Mouse (Mus musculus) macrophage (primary cell): ENCODE measurements around the gene Hdhd5. TPM values are rescaled to one million over a fixed set of nuclear protein-coding genes. Genes with fewer than 3 reads are reported as not detected.

Experiments used
- H3K27ac ChIP-seq: fragments of 350-480 bp; formaldehyde crosslinking; 2 replicates; pipeline ENCODE4 v1.9.0; 2021
- H3K36me3 ChIP-seq: fragments of 350-480 bp; formaldehyde crosslinking; 2 replicates; pipeline ENCODE4 v1.9.0; 2021; ENCODE audit errors: inconsistent target
- H3K4me3 ChIP-seq: fragments of 350-480 bp; formaldehyde crosslinking; 2 replicates; pipeline ENCODE4 v1.9.0; 2021; ENCODE audit errors: inconsistent target
- H3K79me2 ChIP-seq: fragments of 350-480 bp; formaldehyde crosslinking; 2 replicates; pipeline ENCODE4 v1.9.0; 2021; ENCODE audit errors: inconsistent target
- WGBS: methylation state at CpG from one replicate; pipeline ENCODE4 v1.1.7; 2026; ENCODE audit warnings: inconsistent platforms; ENCODE audit not compliant: missing documents; 5-methylcytosine and 5-hydroxymethylcytosine counted together
- polyA plus RNA-seq: library from polyadenylated mRNA; stranded (reverse); fragments of 250-400 nt; gene quantifications from 3 replicates; pipeline ENCODE4 v1.2.4, GENCODE M21; 2018; ENCODE audit warnings: inconsistent platforms
- total RNA-seq, 78 experiments: library from RNA; depleted of rRNA; stranded (reverse); fragments of 250-400 nt; gene quantifications; 1 replicate in 9 of 78; 2 replicates in 24 of 78; 3 replicates in 43 of 78; 4 replicates in 2 of 78; pipeline ENCODE4 v1.2.4; 2018; ENCODE audit warnings: inconsistent platforms in 56 of 78

Hdhd5 gene
- total RNA-seq (2018; cell fraction: chromatin; rRNA removed) = 10 to 100 TPM; 14.5 to 56.9 (median 34.4) TPM
- 1 to 10 TPM; 1.8 to 7.5 (median 4.6) TPM for total RNA-seq (2018; cell fraction: cytosol; rRNA removed)
- total RNA-seq (2018; cell fraction: nucleus; rRNA removed) = 10 to 100 TPM in 20 of 26 experiments, 1 to 10 TPM in 6; 6.4 to 42.7 (median 19.5) TPM
- 4.1 to 8.2 TPM (median 7.3 TPM) in 3 replicates for polyA plus RNA-seq

- H3K79me2 ChIP-seq = peaks cover 20% of the 10 kb centered on the region; the same call in 1 of the 2 replicates
- peak within 1 kb of the TSS; percentile 22; the same call in 1 of the 2 replicates for H3K27ac ChIP-seq
- under 1% methylated on average over 73 of the region's 75 CpGs for WGBS
- peak within 1 kb of the TSS; percentile 78 for H3K4me3 ChIP-seq
- no peaks in the 10 kb centered on the region for H3K36me3 ChIP-seq
Observed at GRCm38 (mm10) chr6:120531020-120531965, at the start of gene Hdhd5. Hdhd5 (minus strand) TSS chr6:120531319.

- Histone ChIP-seq H3K27ac (no peak overlapping the region), H3K79me2 (no peaks in the 10 kb centered on the region), H3K4me3 (no peak overlapping the region), H3K36me3 (no peaks in the 10 kb centered on the region)
- WGBS = 17% methylated on average over 1 of the region's 1 CpGs
Observed at GRCm38 (mm10) chr6:120580713-120581015, 49.5 kb upstream of the Hdhd5 start.

GRCm38 (mm10) chr6:120579831-120580712 lies 49.0 kb upstream of the Hdhd5 start:
- WGBS = 5% methylated on average over 17 of the region's 23 CpGs
- Histone ChIP-seq H3K4me3 (peak overlapping the region; percentile 18; the same call in 1 of the 2 replicates), H3K36me3 (no peaks in the 10 kb centered on the region), H3K79me2 (no peaks in the 10 kb centered on the region), H3K27ac (no peak overlapping the region)

GRCm38 (mm10) chr6:120579110-120579830 lies 48.2 kb upstream of the Hdhd5 start:
- Histone ChIP-seq H3K27ac (no peak overlapping the region), H3K4me3 (no peak overlapping the region), H3K79me2 (no peaks in the 10 kb centered on the region), H3K36me3 (no peaks in the 10 kb centered on the region)
- WGBS = 33% methylated on average over 21 of the region's 21 CpGs

GRCm38 (mm10) chr6:120578471-120578870 lies 47.4 kb upstream of the Hdhd5 start:
- Histone ChIP-seq H3K79me2 (no peaks in the 10 kb centered on the region), H3K36me3 (no peaks in the 10 kb centered on the region), H3K4me3 (no peak overlapping the region), H3K27ac (no peak overlapping the region)
- 81% methylated on average over 5 of the region's 5 CpGs for WGBS

GRCm38 (mm10) chr6:120572372-120572771 lies 41.3 kb upstream of the Hdhd5 start:
- WGBS = 26% methylated on average over 1 of the region's 1 CpGs
- Histone ChIP-seq H3K79me2 (no peaks in the 10 kb centered on the region), H3K36me3 (no peaks in the 10 kb centered on the region), H3K27ac (no peak overlapping the region), H3K4me3 (no peak overlapping the region)

- no peaks in the 10 kb centered on the region for H3K36me3 ChIP-seq
- H3K79me2 ChIP-seq = no peaks in the 10 kb centered on the region
- 91% methylated on average over 1 of the region's 1 CpGs for WGBS
- no peak overlapping the region for H3K4me3 ChIP-seq
- H3K27ac ChIP-seq = 0 out of 2 replicates have a peak overlapping the region, but pooled peaks have one; percentile 80
Observed at GRCm38 (mm10) chr6:120568257-120568656, 37.1 kb upstream of the Hdhd5 start.

GRCm38 (mm10) chr6:120566911-120567909 lies 36.1 kb upstream of the Hdhd5 start:
- H3K4me3 ChIP-seq = no peak overlapping the region
- no peaks in the 10 kb centered on the region for H3K36me3 ChIP-seq
- 35% methylated on average over 18 of the region's 18 CpGs for WGBS
- H3K79me2 ChIP-seq = no peaks in the 10 kb centered on the region
- H3K27ac ChIP-seq = peak overlapping the region; percentile 80

- no peak overlapping the region for H3K27ac ChIP-seq
- H3K4me3 ChIP-seq = no peak overlapping the region
- 86% methylated on average over 8 of the region's 8 CpGs for WGBS
- H3K36me3 ChIP-seq = no peaks in the 10 kb centered on the region
- no peaks in the 10 kb centered on the region for H3K79me2 ChIP-seq
Observed at GRCm38 (mm10) chr6:120556641-120557040, 25.5 kb upstream of the Hdhd5 start.

GRCm38 (mm10) chr6:120555983-120556567 lies 25.0 kb upstream of the Hdhd5 start:
- H3K36me3 ChIP-seq = no peaks in the 10 kb centered on the region
- no peak overlapping the region for H3K27ac ChIP-seq
- WGBS = 84% methylated on average over 6 of the region's 6 CpGs
- no peak overlapping the region for H3K4me3 ChIP-seq
- H3K79me2 ChIP-seq = no peaks in the 10 kb centered on the region

GRCm38 (mm10) chr6:120555152-120555551 lies 24.0 kb upstream of the Hdhd5 start:
- no peaks in the 10 kb centered on the region for H3K79me2 ChIP-seq
- H3K4me3 ChIP-seq = no peak overlapping the region
- H3K36me3 ChIP-seq = no peaks in the 10 kb centered on the region
- H3K27ac ChIP-seq = no peak overlapping the region
- WGBS = 82% methylated on average over 1 of the region's 1 CpGs

GRCm38 (mm10) chr6:120550173-120550572 lies 19.1 kb upstream of the Hdhd5 start:
- Histone ChIP-seq H3K4me3 (no peak overlapping the region), H3K36me3 (no peaks in the 10 kb centered on the region), H3K79me2 (no peaks in the 10 kb centered on the region), H3K27ac (no peak overlapping the region)
- WGBS = 89% methylated on average over 2 of the region's 2 CpGs

- Histone ChIP-seq H3K79me2 (no peaks in the 10 kb centered on the region), H3K4me3 (no peak overlapping the region), H3K36me3 (no peaks in the 10 kb centered on the region), H3K27ac (no peak overlapping the region)
- WGBS = 100% methylated on average over 3 of the region's 3 CpGs
Observed at GRCm38 (mm10) chr6:120548581-120548980, 17.5 kb upstream of the Hdhd5 start.
